Mouse (Mus musculus): Measurements from ENCODE around the gene Atp13a2.
A peak's percentile ranks its signal among the peaks of the same experiment; 100 is the strongest.

Atp13a2 gene

DNA sequence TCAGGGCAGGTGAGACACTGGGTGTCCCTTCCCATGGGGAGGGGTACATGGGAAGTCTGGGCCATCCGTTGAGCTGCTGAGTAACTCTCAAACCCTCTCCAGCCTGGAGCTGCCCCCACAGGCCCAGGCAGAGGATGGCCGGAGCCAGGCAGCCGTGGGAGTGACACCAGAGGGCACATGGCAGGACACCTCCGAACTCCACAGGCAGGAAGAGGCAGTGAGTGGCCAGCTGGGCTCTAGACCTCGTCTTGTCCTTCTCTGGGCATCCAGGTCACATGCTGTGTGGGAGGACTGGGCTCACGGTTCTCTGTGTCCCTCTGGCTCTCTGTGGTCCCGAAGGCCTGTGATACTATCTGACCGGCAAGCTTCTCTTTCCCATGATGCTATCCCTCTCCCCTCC lies 7.2 kb downstream of the Atp13a2 start:
- no peak for DNase-seq (ENCODE audit: extremely low read depth, low read depth)

DNA sequence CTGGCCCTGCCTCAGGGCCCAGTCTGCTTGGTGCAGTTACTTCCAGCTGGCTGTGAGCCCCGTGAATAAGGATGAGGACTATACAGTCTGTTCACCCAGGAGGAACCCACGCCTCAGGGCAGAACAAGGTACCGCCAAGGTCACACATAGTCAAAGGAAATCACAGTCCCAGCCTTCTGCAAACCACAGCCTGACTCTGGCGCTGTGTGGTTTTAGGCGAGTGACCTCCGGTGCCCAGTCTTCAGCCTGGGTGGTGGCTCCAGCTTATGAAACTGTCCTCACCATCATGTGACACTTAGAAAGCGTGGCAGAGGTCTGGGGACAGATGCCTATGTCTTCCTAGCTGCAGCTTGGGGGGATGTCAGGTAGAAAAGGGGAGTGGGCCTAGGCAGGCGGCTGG lies 9.1 kb downstream of the Atp13a2 start:
- no peak for DNase-seq (ENCODE audit: extremely low read depth, low read depth)

DNA sequence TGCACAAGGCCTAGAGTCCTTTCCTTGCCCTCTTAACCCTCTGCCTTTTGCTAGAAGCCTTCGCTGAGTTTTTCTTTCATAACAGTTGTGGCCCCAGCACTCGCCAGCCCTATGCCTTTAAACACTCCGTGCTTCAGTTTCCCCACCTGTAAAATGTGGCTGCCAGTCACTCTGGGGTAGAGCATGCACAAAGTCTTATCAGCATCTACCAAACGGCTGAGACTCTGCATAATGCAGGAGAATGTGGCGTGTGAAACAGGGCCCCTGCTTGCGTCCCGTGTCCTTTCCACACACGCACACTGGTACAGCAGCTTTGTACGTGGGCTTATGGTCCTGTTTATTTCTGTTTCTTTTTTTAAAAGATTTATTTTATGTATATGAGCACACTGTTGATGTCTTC lies 10.1 kb downstream of the Atp13a2 start:
- DNase-seq (ENCODE audit: extremely low read depth, low read depth), result no peak

DNA sequence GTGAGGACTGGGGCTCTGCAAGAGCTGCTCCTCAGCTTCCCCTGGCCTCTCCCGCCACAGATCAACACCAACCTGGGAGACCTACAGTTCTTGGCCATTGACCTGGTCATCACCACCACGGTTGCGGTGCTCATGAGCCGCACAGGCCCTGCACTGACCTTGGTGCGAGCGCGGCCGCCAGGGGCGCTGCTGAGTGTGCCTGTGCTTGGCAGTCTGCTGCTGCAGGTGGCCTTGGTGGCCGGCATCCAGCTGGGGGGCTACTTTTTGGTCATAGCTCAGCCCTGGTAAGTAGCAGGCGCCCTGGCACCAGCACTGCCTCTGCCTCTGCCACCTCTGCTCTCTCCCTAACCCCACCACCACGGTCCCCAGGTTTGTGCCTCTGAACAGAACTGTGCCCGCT lies 19.3 kb downstream of the Atp13a2 start:
- DNase-seq (ENCODE audit: extremely low read depth, low read depth), result no peak

DNA sequence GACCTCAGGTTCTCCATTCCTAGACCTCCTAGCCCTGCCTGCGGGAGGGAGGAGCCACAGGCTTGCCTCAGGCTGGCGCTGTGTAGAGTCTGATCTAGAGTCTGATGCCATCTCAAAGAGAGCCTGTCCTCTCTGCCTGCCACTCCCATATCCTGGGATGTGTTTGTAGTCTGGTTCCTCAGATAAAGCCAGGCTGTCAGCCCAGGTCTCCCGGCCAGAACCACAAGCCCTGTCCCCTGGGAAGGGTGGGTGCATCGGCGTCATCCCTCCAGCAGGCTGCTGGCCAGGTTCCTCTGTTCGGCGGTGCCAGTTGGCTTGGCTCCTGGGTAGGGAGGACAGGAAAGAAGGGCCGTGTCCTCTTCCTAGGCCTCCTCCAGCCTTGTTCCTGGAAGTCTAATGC lies 21.4 kb downstream of the Atp13a2 start:
- DNase-seq (ENCODE audit: extremely low read depth, low read depth), result peak; percentile 57

DNA sequence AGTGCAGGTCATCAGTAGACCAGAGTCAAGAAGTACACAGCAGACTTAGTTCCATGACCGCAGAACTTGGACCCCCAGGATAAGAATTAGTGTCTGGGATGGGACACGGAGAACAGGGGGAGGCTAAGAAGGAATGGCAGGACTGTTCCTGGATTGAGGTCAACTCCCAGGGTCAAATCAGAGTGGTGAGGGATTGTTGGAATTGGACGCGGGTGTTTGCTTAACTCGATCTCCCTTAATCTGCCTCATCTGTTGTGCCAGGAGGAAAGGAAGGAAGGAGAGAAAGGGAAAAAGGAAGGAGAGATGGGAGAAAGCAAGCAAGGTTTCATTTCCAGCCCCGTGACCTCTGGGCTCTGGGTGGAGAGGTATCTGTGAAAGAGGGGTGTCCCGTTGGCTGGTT lies 23.4 kb downstream of the Atp13a2 start, which contains the start of gene Mfap2:
Gene Mfap2 (plus strand): TSS at position 301 of the 400 bp plus-strand sequence.
- DNase-seq (ENCODE audit: extremely low read depth, low read depth), result no peak

DNA sequence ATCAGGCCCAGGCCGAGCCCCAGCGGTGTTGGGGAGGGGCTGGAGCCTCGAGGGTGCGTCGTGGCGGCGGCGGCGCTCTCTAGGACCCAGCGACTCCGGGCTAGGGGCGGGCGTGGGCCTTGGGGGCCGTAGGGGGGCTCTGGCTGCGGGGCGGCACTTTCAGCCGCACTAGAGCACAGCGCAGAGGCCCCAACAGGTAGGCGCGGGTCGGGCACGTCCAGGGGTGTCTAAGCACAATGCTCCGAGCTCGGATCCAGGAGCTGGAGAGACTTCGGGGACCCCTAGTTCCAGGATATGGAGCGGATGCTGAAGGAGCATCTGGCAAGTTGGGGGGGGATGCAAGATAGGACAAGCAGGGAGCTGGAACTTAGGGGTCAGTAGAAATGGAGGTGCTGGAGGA lies 23.9 kb downstream of the Atp13a2 start:
- DNase-seq (ENCODE audit: extremely low read depth, low read depth), result no peak

DNA sequence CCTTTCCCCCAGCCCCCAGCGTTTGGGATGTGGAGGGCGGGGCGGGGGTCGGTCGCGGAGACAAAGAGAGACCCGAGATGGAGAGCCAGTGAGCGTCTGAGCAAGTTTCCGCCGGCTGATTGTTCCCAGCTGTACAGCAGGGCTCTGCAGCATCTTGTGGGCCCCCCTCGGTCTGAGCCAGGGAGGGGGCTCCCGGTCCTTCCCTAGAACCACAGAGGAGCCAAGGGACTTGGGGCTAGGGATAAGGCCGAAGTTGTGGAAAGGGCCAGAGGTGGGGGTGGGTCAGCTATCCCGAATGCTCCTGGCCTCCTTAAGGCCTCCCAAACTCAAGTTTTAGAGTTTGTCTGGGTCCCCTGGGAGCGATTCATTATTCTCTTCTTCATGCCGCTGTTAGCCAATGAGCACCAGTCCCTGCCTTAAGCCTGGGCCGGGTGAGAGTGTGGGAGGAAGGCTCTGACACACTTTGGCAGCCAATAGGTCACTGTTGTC lies 24.3 kb downstream of the Atp13a2 start:
- DNase-seq (ENCODE audit: extremely low read depth, low read depth), result no peak

DNA sequence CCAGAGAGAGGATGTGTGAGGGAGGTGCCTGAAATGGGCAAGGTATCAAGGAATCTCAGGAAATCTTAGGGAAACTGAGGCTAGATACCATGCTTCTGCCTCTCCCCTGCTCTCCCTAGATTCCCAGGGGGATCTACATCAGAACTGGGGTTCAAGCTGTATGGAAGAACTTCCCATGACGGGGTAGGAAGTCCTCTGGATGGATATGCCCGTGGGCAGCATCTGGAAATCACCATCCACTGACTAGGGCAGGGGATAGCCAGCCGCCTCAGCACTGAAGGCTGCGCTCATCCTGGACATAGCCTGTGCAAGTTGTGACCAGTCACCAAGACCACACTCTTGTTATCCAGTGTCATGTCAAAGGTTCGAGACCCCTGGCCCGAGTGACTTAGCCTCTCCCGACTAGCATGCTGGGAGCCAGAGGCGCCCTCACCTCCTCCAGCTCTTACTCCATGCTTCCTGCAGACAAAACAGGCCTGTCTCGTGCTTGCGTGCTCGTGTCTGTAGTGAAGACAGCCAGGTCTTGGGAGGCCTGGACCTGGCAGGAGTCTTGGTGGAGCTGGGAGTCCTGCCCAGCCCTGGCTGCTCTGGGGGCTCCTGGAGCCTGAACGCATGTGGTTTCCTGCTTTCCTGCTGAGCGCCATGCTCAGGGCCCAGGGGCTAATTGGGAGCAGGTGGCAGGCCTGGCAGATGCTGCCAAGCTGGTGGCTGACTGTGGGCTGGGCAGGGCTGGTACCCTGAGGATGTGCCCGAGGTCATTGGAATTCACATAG lies 25.1 kb downstream of the Atp13a2 start:
- no peak for DNase-seq (ENCODE audit: extremely low read depth, low read depth)

DNA sequence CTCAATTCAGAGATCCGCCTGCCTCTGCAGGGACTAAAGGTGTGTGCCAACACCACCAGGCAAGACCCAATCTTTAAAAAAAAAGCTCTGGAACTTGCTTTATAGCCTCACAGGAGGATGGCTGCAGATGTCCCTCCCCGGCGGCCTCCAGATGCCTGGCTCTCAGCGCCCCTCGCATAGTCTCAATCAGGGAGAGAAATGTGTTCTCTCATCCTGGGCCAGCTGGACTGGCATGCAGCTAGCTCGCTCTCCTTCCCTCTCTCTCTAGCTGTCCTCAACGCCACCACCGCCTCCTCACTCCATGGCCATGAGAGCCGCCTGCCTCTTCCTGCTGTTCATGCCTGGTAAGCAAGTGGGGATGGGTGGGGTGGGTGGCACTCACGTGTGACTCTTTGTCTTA lies 25.9 kb downstream of the Atp13a2 start:
- no peak for DNase-seq (ENCODE audit: extremely low read depth, low read depth)

DNA sequence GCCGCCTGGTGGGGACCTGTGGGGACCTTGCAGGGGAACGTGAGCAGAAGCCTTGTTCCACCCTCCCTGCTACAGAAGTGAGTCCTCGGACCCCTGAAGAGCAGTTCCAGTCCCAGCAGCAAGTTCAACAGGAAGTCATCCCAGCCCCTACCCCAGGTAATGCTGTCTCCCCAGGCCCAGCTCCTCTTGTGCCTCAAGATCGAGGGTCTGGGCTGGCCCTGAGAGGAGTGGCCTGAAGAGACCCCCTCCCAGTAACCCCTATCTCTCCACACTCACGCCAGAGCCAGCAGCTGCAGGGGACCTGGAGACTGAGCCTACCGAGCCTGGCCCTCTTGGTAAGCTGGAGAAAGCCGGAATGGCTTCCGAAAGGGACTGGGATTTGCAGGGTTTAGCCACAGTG lies 27.4 kb downstream of the Atp13a2 start:
- DNase-seq (ENCODE audit: extremely low read depth, low read depth), result no peak

DNA sequence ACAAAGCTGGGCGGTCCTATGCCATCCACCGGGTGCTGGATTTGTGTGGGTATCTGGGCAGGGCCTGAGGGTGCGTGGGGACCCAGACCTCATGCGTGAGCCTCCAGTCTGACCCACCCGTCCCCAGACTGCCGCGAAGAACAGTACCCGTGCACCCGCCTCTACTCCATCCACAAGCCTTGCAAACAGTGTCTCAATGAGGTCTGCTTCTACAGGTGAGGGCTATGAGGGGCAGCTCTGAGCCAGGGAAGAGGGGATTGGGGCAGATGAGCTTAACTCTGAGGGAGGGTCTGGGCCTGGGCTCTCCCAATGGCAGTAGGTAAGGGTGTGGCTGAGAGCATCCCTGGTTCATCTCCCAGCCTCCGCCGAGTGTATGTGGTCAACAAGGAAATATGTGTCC lies 28.2 kb downstream of the Atp13a2 start:
- DNase-seq (ENCODE audit: extremely low read depth, low read depth), result no peak

DNA sequence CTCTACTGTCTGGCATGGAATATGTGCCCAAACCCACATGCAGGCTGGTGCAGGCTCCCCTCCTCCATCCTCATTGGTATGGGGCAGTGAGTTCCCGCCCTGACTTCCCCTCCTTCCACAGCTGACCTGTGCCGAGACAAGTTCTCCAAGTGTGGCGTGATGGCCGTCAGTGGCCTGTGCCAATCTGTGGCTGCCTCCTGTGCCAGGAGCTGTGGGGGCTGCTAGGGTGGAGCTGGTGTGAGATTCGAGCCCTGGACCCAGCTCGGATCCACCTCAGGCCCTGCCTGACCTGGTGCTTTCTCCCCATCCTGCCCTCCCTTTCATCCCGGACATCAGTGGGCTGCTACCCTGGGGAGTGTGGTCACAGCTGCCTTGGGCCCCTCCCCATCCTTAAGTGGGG lies 28.7 kb downstream of the Atp13a2 start:
- no peak for DNase-seq (ENCODE audit: extremely low read depth, low read depth)

DNA sequence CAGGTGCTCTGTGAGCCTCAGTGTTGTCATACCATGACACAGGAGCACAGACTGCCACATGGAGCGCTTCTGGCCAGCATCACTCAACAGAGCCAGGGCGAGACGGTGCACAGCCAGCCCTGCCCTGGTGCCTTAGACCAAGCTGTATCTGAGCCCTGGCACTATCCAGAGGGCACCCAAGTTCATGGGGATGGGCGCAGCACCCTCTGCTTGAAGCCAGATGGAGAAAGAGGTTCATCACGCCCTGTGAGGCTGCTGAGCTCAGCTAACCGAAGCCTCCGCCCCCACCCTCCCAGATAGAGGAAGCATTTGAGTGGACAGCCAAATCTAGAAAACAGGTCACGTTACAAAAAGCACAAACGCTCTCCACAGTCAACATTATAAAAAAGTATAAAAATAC lies 29.6 kb downstream of the Atp13a2 start:
- DNase-seq (ENCODE audit: extremely low read depth, low read depth), result no peak

DNA sequence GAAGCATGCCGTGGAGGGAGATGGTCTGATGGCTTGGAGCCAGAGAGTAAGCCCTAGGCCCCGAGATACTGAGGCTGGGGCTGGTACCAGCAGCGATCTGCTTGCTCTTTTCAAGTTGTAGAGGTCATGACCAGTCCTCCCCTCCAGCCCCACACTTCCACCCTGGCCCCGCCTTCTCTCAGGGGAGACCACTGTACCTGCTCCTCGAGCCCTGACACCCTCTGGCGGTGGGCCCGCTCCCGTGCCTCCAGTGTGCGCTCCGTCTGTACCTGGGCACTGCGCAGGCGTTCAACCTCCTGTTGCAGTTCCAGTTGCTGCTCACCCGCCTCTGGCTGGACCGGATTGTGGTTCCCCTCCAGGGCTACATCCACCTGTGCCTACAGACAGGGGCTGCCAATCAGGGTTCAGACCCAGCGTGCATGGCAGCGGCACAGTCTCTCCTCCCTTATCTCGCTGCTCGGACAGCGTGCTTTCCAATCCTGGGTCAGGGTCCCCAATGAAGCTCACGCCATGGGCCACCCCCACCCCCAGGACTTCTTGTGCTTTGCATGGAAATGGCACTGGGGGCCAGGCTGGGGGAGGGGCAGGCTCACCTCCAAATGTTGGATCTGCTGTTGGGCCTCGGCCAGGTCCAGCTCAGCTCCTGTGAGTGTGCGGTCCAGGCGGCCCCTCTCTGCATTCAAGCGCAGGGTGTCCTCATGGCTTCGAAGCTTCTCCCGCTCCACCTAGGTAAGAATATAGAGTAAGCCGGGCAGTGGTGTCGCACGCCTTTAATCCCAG lies 31.2 kb downstream of the Atp13a2 start:
- DNase-seq (ENCODE audit: extremely low read depth, low read depth), result no peak

DNA sequence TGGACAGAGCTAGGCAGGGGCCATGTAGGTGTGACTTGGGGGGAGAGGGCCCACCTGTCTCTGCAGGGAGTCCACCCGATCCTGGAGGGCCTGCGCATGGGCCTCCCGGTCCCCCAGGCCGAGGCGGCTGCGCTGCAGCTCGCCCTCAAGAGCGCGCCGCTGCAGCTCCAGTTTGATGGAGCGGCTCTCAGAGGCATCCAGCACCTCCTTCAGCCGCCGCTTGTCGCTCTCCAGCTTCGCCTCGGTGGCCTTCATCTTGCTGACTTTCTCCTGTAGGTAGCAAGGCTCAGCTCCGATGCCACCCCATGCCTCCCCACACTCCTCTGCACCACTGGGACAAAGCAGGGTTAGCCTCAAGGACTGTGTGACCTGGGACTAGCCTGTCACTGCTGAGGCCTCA lies 33.5 kb downstream of the Atp13a2 start:
- DNase-seq (ENCODE audit: extremely low read depth, low read depth), result no peak

DNA sequence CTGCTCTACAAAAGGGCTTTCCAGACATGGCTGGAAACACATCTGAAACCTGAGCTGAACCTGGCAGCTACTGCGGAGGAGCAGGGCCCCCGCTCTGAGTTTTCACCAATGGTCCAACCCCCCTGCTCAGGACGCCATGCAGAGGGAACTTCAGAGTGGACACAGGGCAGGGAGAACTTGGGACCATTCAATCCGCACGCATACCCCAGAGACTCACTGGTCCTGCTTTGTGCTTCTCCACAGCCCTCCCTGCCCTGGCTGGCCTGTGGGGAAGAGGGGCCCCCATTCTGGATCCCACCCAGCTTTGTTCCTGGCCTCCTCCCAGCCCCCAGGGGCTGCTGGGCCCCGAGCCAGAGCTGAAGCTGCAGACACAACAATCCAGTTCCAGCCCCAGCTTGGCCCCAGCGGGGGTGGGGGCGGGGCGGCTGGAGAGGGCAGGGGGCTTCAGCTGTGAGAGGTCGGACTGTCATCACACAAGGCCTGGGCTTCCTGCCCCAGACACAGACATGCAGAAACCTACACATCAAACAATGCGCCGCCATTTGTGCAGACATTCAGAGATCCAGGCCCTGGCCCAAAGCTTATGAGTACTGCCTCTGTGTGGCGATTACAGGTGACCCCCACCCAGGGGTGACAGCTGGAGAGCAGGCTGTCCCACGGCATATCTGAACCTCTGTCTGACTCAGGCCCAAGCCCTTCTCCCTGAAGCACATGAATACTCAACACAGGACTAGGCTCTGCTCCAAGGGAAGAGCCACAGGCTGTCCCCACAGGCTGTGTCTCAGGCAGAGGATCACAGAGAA lies 34.3 kb downstream of the Atp13a2 start:
- DNase-seq (ENCODE audit: extremely low read depth, low read depth), result no peak

DNA sequence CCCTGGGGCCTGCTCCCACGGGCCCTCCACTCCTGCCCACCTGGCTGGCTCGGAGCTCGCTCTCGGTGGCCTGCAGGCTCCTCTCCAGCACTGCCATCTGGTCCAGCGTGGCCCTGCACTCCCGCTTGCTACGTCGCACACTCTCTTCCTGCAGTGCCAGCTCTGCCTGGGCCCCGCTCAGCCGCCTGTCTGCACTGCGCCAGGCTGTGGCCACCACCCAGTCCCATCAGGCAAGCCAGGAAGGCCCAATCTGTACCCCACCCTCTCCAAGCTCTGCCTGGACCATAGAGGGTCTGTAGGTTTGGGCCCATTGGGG lies 34.9 kb downstream of the Atp13a2 start:
- DNase-seq (ENCODE audit: extremely low read depth, low read depth), result no peak

DNA sequence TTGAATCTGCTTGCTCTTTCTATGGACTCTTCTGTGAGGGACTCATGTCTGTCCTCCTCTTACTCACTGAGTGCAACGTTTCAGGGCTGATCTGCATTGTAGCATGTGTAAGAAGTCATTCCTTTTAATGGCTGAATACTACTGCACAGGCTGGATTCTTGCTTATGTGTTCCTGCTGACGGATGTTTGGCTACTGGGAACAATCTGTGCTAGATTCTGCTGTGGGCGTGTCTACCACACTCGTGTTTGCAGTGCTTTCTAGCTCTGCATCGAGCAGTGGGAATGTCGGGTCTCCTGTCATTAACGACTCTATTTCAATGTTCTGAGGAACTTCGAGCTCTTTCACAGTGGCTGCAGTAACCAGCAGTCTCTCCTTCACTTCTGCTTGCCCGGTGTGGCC lies 37.4 kb downstream of the Atp13a2 start:
- DNase-seq (ENCODE audit: extremely low read depth, low read depth), result no peak

DNA sequence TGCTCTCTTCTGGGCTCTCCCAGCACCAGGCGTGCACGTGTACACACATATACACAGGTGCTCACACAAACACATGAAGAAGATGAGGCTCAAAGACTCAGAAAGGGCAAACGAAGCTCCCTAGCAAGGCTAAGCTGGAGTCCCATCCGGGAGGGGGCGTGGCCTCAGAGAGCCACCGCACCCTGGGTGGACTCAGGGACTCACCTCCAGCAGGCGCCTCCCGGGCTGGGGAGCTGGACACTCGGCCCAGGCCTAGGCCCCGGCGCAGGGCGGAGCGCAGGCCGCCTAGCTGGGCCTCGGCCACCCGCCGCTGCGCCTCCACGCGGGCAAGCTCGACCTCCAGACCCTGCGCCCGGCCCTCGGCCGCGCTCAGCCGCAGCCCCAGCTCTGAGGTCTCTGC lies 38.3 kb downstream of the Atp13a2 start:
- no peak for DNase-seq (ENCODE audit: extremely low read depth, low read depth)

DNA sequence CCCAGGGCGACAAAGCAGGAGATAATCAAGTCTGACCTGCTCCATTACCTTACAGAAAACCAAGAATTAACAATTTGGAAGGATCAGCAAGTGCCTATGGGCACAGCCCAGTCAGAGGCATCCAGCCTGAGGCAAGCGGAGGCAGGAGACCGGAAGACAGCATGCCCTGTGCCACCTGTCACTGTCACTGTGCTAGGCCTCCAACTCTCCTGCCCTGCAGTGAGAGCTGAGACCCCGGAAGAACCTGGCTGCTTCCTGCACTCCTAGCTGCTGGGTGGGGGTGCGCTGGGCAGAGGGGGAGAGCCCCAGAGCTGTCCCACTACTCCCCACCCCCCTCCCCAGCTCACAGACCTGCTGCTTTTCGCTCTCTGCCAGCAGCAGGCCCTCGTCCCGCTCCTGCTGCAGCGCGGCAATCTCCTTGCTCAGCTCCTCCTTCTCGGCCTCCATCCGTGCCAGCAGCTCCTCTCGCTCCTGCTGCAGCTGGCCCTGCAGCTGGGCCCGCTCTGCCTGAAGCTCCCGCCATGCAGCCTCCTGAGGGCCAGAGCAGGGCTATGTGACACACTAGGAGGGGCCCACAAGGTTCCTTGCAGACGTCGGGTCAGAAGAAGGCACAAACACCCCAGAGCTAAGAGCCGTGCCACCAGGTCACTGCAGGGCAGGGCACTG lies 44.0 kb downstream of the Atp13a2 start:
- DNase-seq (ENCODE audit: extremely low read depth, low read depth), result no peak

DNA sequence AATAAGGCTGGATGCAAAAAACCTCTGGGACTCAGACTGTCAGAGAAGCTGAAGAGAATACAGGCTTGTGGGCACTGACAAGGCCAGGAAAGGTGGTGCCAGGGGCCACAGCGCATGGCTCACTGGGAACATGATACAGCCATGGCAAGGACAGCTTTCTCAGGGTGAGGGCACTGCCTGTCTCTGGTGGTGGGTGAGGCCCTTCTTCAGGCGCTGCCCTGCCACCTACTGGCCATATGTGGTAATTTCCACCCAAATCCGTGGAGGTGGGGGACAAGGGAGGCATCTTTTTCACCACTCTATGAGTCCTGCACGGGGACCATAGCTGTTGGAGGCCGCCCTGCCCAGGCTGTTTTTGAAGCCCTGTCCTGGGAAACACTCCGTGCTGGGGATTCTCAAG lies 45.1 kb downstream of the Atp13a2 start:
- DNase-seq (ENCODE audit: extremely low read depth, low read depth), result peak; percentile 45
